Mouse (Mus musculus) midbrain, embryonic 16.5 days (tissue): ENCODE data around the gene Ctsa. TPM values are rescaled to one million over a fixed set of nuclear protein-coding genes. Genes with fewer than 3 reads are reported as not detected.
"Not testable (repeated sequence)": the region's sequence is repeated elsewhere in the genome, so short reads cannot be mapped to it uniquely, and the experiment has no call there.

Experiments used
- ATAC-seq: fragments of 200-750 bp; cut with Nextera tagmentation; 2 replicates; pipeline ENCODE4 v1.8.0; 2017; ENCODE audit warnings: moderate TSS enrichment
- H3K27ac ChIP-seq: fragments of 300-500 bp; sonication (generic); 2 replicates; pipeline ENCODE4 v1.5.1; 2014; ENCODE audit warnings: mild to moderate bottlenecking, low read length, mixed read lengths
- H3K27me3 ChIP-seq: fragments of 300-500 bp; sonication (generic); 2 replicates; pipeline ENCODE4 v1.6.1; 2014; ENCODE audit warnings: low read depth, low read length, mixed read lengths; ENCODE audit not compliant: control insufficient read depth, insufficient read depth
- H3K36me3 ChIP-seq: fragments of 300-500 bp; sonication (generic); 2 replicates; pipeline ENCODE4 v1.6.1; 2014; ENCODE audit warnings: mild to moderate bottlenecking, low read length, moderate library complexity, mixed read lengths; ENCODE audit not compliant: control insufficient read depth, insufficient read depth
- H3K4me1 ChIP-seq: fragments of 300-500 bp; sonication (generic); 2 replicates; pipeline ENCODE4 v1.6.1; 2014; ENCODE audit warnings: mild to moderate bottlenecking, low read length, mixed read lengths; ENCODE audit not compliant: control insufficient read depth, insufficient read depth
- H3K4me2 ChIP-seq: fragments of 300-500 bp; sonication (generic); 2 replicates; pipeline ENCODE4 v1.6.1; 2014; ENCODE audit warnings: mild to moderate bottlenecking, low read length, mixed read lengths
- H3K4me3 ChIP-seq: fragments of 300-500 bp; sonication (generic); 2 replicates; pipeline ENCODE4 v1.5.1; 2014; ENCODE audit warnings: low read depth, mild to moderate bottlenecking, low read length, moderate library complexity, mixed read lengths
- H3K9ac ChIP-seq: fragments of 300-500 bp; sonication (generic); 2 replicates; pipeline ENCODE4 v1.6.1; 2014; ENCODE audit warnings: low read depth, low read length, mixed read lengths
- H3K9me3 ChIP-seq: fragments of 300-500 bp; sonication (generic); replicated peaks from 2 replicates; pipeline ENCODE4 v1.6.1; 2014; ENCODE audit warnings: mild to moderate bottlenecking, low read length, mixed read lengths; ENCODE audit not compliant: control insufficient read depth, poor library complexity, severe bottlenecking
- WGBS: fragments of 180-500 bp; shearing (Covaris S2); extraction: QIAGEN DNeasy Blood & Tissue Kit; methylation state at CpG from one replicate; pipeline ENCODE4 v1.1.7; 2014; 5-methylcytosine and 5-hydroxymethylcytosine counted together
- polyA plus RNA-seq: library from polyadenylated mRNA; unstranded; fragments of >200 nt; fragmentation: Nextera tagmentation; extraction: Ambion mirVana; gene quantifications from 2 replicates; pipeline ENCODE4 v1.2.1, GENCODE M21; 2015

Ctsa gene
- polyA plus RNA-seq, 1 experiment from 2014 or later = 95.4 TPM

GRCm38 (mm10) chr2:164877376-164878215, 44.9 kb downstream of the Ctsa start:
- 76% methylated on average over 11 of the region's 11 CpGs for WGBS
- H3K4me1 ChIP-seq = peaks cover 16% of the 10 kb centered on the region
- not testable (repeated sequence) for ATAC-seq, H3K9ac ChIP-seq, H3K4me3 ChIP-seq, H3K9me3 ChIP-seq, H3K27me3 ChIP-seq, H3K36me3 ChIP-seq
- H3K4me2 ChIP-seq = peak overlapping the region; percentile 87
- peak overlapping the region; percentile 100; the same call in 1 of the 2 replicates for H3K27ac ChIP-seq

GRCm38 (mm10) chr2:164878509-164879227, 46.0 kb downstream of the Ctsa start:
- ATAC-seq = peak; percentile 49
- Histone ChIP-seq H3K27me3 (no peaks in the 10 kb centered on the region), H3K4me3 (peak overlapping the region; percentile 85), H3K4me1 (peaks cover 16% of the 10 kb centered on the region), H3K4me2 (peak overlapping the region; percentile 87), H3K36me3 (peaks cover under 1% of the 10 kb centered on the region; the same call in 1 of the 2 replicates), H3K27ac (peak overlapping the region; percentile 100), H3K9me3 (no peaks in the 10 kb centered on the region), H3K9ac (peak overlapping the region; percentile 100)
- 1% methylated on average over 28 of the region's 28 CpGs for WGBS

- 3% methylated on average over 32 of the region's 40 CpGs for WGBS
- ATAC-seq = peak; percentile 91
- H3K27ac ChIP-seq = peak within 1 kb of the TSS; percentile 100
Observed at GRCm38 (mm10) chr2:164879228-164879567, 46.5 kb downstream of the Ctsa start, which contains the start of gene Pcif1. TSS of gene Pcif1 (plus strand) at chr2:164879304.

GRCm38 (mm10) chr2:164879568-164880277, 47.0 kb downstream of the Ctsa start:
- Histone ChIP-seq H3K4me1 (peaks cover 16% of the 10 kb centered on the region), H3K9ac (peak overlapping the region; percentile 100), H3K4me2 (peak overlapping the region; percentile 88), H3K27me3 (no peaks in the 10 kb centered on the region), H3K36me3 (peaks cover 8% of the 10 kb centered on the region), H3K9me3 (no peaks in the 10 kb centered on the region), H3K4me3 (peak overlapping the region; percentile 85), H3K27ac (peak overlapping the region; percentile 100)
- ATAC-seq = peak; percentile 88
- WGBS = under 1% methylated on average over 65 of the region's 72 CpGs

More at GRCm38 (mm10) chr2:164879228-164879567, 46.5 kb downstream of the Ctsa start, which contains the start of gene Pcif1:
- peak within 1 kb of the TSS; percentile 100 for H3K9ac ChIP-seq
- no peaks in the 10 kb centered on the region for H3K27me3 ChIP-seq
- H3K9me3 ChIP-seq = no peaks in the 10 kb centered on the region
- H3K4me2 ChIP-seq = peak within 1 kb of the TSS; percentile 88
- peaks cover 6% of the 10 kb centered on the region; the same call in 1 of the 2 replicates for H3K36me3 ChIP-seq
- H3K4me3 ChIP-seq = peak within 1 kb of the TSS; percentile 85
- H3K4me1 ChIP-seq = peaks cover 16% of the 10 kb centered on the region

GRCm38 (mm10) chr2:164882619-164883018, 49.9 kb downstream of the Ctsa start:
- H3K27ac ChIP-seq = no peak overlapping the region
- H3K4me2 ChIP-seq = no peak overlapping the region
- H3K9me3 ChIP-seq = no peaks in the 10 kb centered on the region
- H3K36me3 ChIP-seq = peaks cover 32% of the 10 kb centered on the region
- peaks cover 19% of the 10 kb centered on the region for H3K4me1 ChIP-seq
- no peak for ATAC-seq
- no peak overlapping the region for H3K4me3 ChIP-seq
- WGBS = 29% methylated on average over 9 of the region's 9 CpGs
- no peaks in the 10 kb centered on the region for H3K27me3 ChIP-seq
- H3K9ac ChIP-seq = no peak overlapping the region

GRCm38 (mm10) chr2:164885788-164886187, 53.1 kb downstream of the Ctsa start:
- peak overlapping the region; percentile 53; the same call in 1 of the 2 replicates for H3K27ac ChIP-seq
- no peak overlapping the region for H3K4me2 ChIP-seq
- 70% methylated on average over 7 of the region's 7 CpGs for WGBS
- H3K9me3 ChIP-seq = no peaks in the 10 kb centered on the region
- H3K4me3 ChIP-seq = no peak overlapping the region
- no peak overlapping the region for H3K9ac ChIP-seq
- H3K36me3 ChIP-seq = peaks cover 53% of the 10 kb centered on the region
- H3K27me3 ChIP-seq = no peaks in the 10 kb centered on the region
- ATAC-seq = no peak
- peaks cover 5% of the 10 kb centered on the region for H3K4me1 ChIP-seq

- peaks cover 61% of the 10 kb centered on the region for H3K36me3 ChIP-seq
- no peak for ATAC-seq
- no peaks in the 10 kb centered on the region for H3K9me3 ChIP-seq
- no peak overlapping the region for H3K4me2 ChIP-seq
- H3K9ac ChIP-seq = 0 out of 2 replicates have a peak overlapping the region, but pooled peaks have one; percentile 10
- no peaks in the 10 kb centered on the region for H3K27me3 ChIP-seq
- 87% methylated on average over 10 of the region's 10 CpGs for WGBS
- peaks cover 3% of the 10 kb centered on the region; the same call in 1 of the 2 replicates for H3K4me1 ChIP-seq
- no peak overlapping the region for H3K27ac ChIP-seq
- no peak overlapping the region for H3K4me3 ChIP-seq
Observed at GRCm38 (mm10) chr2:164886617-164887016, 53.9 kb downstream of the Ctsa start.

GRCm38 (mm10) chr2:164888996-164889395, 56.3 kb downstream of the Ctsa start:
- H3K27ac ChIP-seq = no peak overlapping the region
- H3K9ac ChIP-seq = no peak overlapping the region
- peaks cover 3% of the 10 kb centered on the region; the same call in 1 of the 2 replicates for H3K4me1 ChIP-seq
- no peak for ATAC-seq
- no peak overlapping the region for H3K4me3 ChIP-seq
- H3K4me2 ChIP-seq = no peak overlapping the region
- no peaks in the 10 kb centered on the region for H3K9me3 ChIP-seq
- H3K27me3 ChIP-seq = no peaks in the 10 kb centered on the region
- peaks cover 78% of the 10 kb centered on the region for H3K36me3 ChIP-seq
- 87% methylated on average over 12 of the region's 12 CpGs for WGBS
